Comparison of ENCODE assay signal across 11 mouse cellular contexts in genomic region chr1:82010995-82011394, GRCm38 (mm10).
"Had no signal": no experiment of that assay in that cellular context is flagged by ENCODE, and none has a peak within 500 bp of the region (broad histone marks: within the 10 kb centered on the region; RNA-seq: fewer than 3 reads in every experiment).

No protein-coding gene starts in this region.

- H3K9me3 ChIP-seq: limb, embryonic 15.5 days; midbrain, embryonic 12.5 days; stomach, embryonic 15.5 days had no signal

- DNase-seq: kidney, adult 18-20 months; kidney, postnatal 14 days; lung, adult 18-20 months; right cerebral cortex, postnatal 14 days; thymus, adult 2 months; thymus, postnatal 25 days had no signal

- H3K4me2 ChIP-seq: limb, embryonic 15.5 days; midbrain, embryonic 12.5 days; stomach, embryonic 15.5 days had no signal

- H3K4me1 ChIP-seq: limb, embryonic 15.5 days; midbrain, embryonic 12.5 days; stomach, embryonic 15.5 days had no signal

- H3K36me3 ChIP-seq: limb, embryonic 15.5 days; midbrain, embryonic 12.5 days; stomach, embryonic 15.5 days had no signal

- ATAC-seq: midbrain, embryonic 16.5 days had no signal

- H3K27ac ChIP-seq: limb, embryonic 15.5 days; liver, embryonic 14.5 days; midbrain, embryonic 12.5 days; stomach, embryonic 15.5 days had no signal

- H3K27me3 ChIP-seq: limb, embryonic 15.5 days; midbrain, embryonic 12.5 days; stomach, embryonic 15.5 days had no signal

- H3K4me3 ChIP-seq: limb, embryonic 15.5 days; midbrain, embryonic 12.5 days; stomach, embryonic 15.5 days had no signal

- H3K9ac ChIP-seq: limb, embryonic 15.5 days; liver, embryonic 14.5 days; midbrain, embryonic 12.5 days; stomach, embryonic 15.5 days had no signal
